Mouse (Mus musculus) limb, embryonic 12.5 days (tissue): ENCODE data around the gene Esyt1. TPM values are rescaled to one million over a fixed set of nuclear protein-coding genes. Genes with fewer than 3 reads are reported as not detected.

Source experiments
- ATAC-seq: fragments of 200-750 bp; cut with Nextera tagmentation; 2 replicates; pipeline ENCODE4 v1.8.0; 2017; ENCODE audit warnings: low read depth, moderate TSS enrichment; ENCODE audit not compliant: insufficient number of reproducible peaks, insufficient read depth, low FRiP score, low TSS enrichment
- H3K27ac ChIP-seq: fragments of 300-500 bp; sonication (generic); 2 replicates; pipeline ENCODE4 v1.5.1; 2016; ENCODE audit warnings: mild to moderate bottlenecking, moderate library complexity
- H3K27me3 ChIP-seq: fragments of 300-500 bp; sonication (generic); 2 replicates; pipeline ENCODE4 v1.6.1; 2016; ENCODE audit warnings: mild to moderate bottlenecking, moderate library complexity
- H3K36me3 ChIP-seq: fragments of 300-500 bp; sonication (generic); 2 replicates; pipeline ENCODE4 v1.6.1; 2016; ENCODE audit warnings: mild to moderate bottlenecking, moderate library complexity
- H3K4me1 ChIP-seq: fragments of 300-500 bp; sonication (generic); replicated peaks from 2 replicates; pipeline ENCODE4 v1.6.1; 2016
- H3K4me2 ChIP-seq: fragments of 300-500 bp; sonication (generic); 2 replicates; pipeline ENCODE4 v1.6.1; 2016; ENCODE audit warnings: mild to moderate bottlenecking, moderate library complexity
- H3K4me3 ChIP-seq: fragments of 300-500 bp; sonication (generic); replicated peaks from 2 replicates; pipeline ENCODE4 v1.5.1; 2016; ENCODE audit warnings: mild to moderate bottlenecking
- H3K9ac ChIP-seq: fragments of 300-500 bp; sonication (generic); replicated peaks from 2 replicates; pipeline ENCODE4 v1.6.1; 2016; ENCODE audit warnings: mild to moderate bottlenecking, moderate library complexity
- H3K9me3 ChIP-seq: fragments of 300-500 bp; sonication (generic); 2 replicates; pipeline ENCODE4 v1.6.1; 2016; ENCODE audit warnings: mild to moderate bottlenecking, moderate library complexity
- WGBS: fragments of 180-500 bp; shearing (Covaris S2); methylation state at CpG from one replicate; pipeline ENCODE4 v1.1.7; 2016; 5-methylcytosine and 5-hydroxymethylcytosine counted together
- polyA plus RNA-seq: library from polyadenylated mRNA; unstranded; fragments of >200 nt; fragmentation: Nextera tagmentation; extraction: Ambion mirVana; gene quantifications from 2 replicates; pipeline ENCODE4 v1.2.1, GENCODE M21; 2016

The Esyt1 gene
- polyA plus RNA-seq, 1 experiment from 2014 or later: 18.5 TPM

GRCm38 (mm10) chr10:128536266-128536940, 10.7 kb upstream of the Esyt1 start:
- peak overlapping the region; percentile 48 for H3K4me2 ChIP-seq
- peak overlapping the region; percentile 56; the same call in 1 of the 2 replicates for H3K27ac ChIP-seq
- H3K4me1 ChIP-seq: 0 out of 2 replicates have a peak, but pooled peaks cover 3% of the 10 kb centered on the region
- peak overlapping the region; percentile 13; the same call in 1 of the 2 replicates for H3K4me3 ChIP-seq
- no peaks in the 10 kb centered on the region for H3K27me3 ChIP-seq
- H3K36me3 ChIP-seq: peaks cover 5% of the 10 kb centered on the region; the same call in 1 of the 2 replicates
- no peaks in the 10 kb centered on the region for H3K9me3 ChIP-seq
- WGBS: 15% methylated on average over 18 of the region's 18 CpGs
- ATAC-seq: peak; percentile 78
- no peak overlapping the region for H3K9ac ChIP-seq

GRCm38 (mm10) chr10:128535624-128536265, 10.1 kb upstream of the Esyt1 start:
- Histone ChIP-seq H3K27me3 (no peaks in the 10 kb centered on the region), H3K4me1 (0 out of 2 replicates have a peak, but pooled peaks cover 3% of the 10 kb centered on the region), H3K36me3 (no peaks in the 10 kb centered on the region), H3K27ac (peak overlapping the region; percentile 26; the same call in 1 of the 2 replicates), H3K4me2 (peak overlapping the region; percentile 48), H3K4me3 (peak overlapping the region; percentile 13; the same call in 1 of the 2 replicates), H3K9me3 (no peaks in the 10 kb centered on the region), H3K9ac (no peak overlapping the region)
- WGBS: 76% methylated on average over 4 of the region's 4 CpGs
- peak; percentile 27; the same call in 1 of the 2 replicates for ATAC-seq

- Histone ChIP-seq H3K4me3 (no peak overlapping the region), H3K4me1 (0 out of 2 replicates have a peak, but pooled peaks cover 3% of the 10 kb centered on the region), H3K4me2 (no peak overlapping the region), H3K27me3 (no peaks in the 10 kb centered on the region), H3K36me3 (no peaks in the 10 kb centered on the region), H3K9ac (no peak overlapping the region), H3K27ac (no peak overlapping the region), H3K9me3 (no peaks in the 10 kb centered on the region)
- ATAC-seq: no peak
- WGBS: 77% methylated on average over 2 of the region's 2 CpGs
Observed at GRCm38 (mm10) chr10:128535206-128535605, 9.5 kb upstream of the Esyt1 start.

DNA sequence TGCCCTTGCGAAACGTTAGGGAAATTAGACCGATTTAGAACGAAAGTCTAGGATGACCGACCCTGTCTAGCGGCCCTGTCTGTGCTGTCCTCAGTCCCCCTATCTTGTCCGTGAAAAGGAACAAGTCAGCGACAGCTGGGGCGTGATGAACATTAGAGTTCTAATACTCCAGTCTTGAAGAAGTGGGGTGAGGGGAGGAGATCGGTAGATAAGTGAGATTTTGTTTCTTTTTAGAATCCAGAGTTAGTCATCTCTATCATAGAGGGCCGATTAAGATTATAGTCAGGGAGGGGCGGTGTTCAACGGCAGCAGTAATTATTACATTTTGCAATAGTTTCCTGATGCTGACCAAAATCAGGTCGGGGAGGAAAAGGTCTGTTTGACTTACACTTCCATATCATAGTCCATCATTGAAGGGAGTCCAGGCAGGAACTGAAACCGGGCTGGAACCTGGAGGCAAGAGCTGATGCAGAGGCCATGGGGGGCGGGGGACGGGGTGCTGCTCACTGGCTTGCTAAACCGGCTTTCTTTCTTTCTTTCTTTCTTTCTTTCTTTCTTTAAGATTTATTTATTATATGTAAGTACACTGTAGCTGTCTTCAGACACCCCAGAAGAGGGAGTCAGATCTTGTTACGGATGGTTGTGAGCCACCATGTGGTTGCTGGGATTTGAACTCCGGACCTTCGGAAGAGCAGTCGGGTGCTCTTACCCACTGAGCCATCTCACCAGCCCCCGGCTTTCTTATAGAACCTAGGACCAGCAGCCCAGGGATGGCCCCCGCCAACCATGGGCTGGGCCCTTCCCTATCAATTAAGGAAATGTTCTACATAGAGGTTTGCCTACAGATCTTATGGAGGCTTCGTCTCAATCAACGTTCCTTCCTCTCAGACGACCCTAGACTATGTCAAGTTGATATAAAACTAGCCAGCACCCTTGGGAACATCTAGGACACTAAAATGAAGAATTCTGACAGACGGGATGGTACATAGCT, 990 bp upstream of the Esyt1 start:
- H3K4me2 ChIP-seq: peak overlapping the region; percentile 99
- H3K27ac ChIP-seq: no peak overlapping the region

GRCm38 (mm10) chr10:128524732-128525662, 674 bp downstream of the Esyt1 start:
- H3K4me1 ChIP-seq: peaks cover 15% of the 10 kb centered on the region
- peak overlapping the region; percentile 78 for H3K4me3 ChIP-seq
- peak overlapping the region; percentile 71 for H3K9ac ChIP-seq
- peak overlapping the region; percentile 50; the same call in 1 of the 2 replicates for H3K27ac ChIP-seq
- peak overlapping the region; percentile 99 for H3K4me2 ChIP-seq
- H3K9me3 ChIP-seq: no peaks in the 10 kb centered on the region
- H3K27me3 ChIP-seq: peaks cover 64% of the 10 kb centered on the region
- ATAC-seq: peak; percentile 17; the same call in 1 of the 2 replicates
- WGBS: under 1% methylated on average over 58 of the region's 58 CpGs
- H3K36me3 ChIP-seq: peaks cover 16% of the 10 kb centered on the region; the same call in 1 of the 2 replicates

More for the DNA sequence above, 990 bp upstream of the Esyt1 start:
- Histone ChIP-seq H3K9ac (no peak overlapping the region), H3K4me3 (peak overlapping the region; percentile 78), H3K9me3 (no peaks in the 10 kb centered on the region), H3K4me1 (peaks cover 15% of the 10 kb centered on the region), H3K36me3 (no peaks in the 10 kb centered on the region), H3K27me3 (peaks cover 53% of the 10 kb centered on the region)
- ATAC-seq: no peak
- 34% methylated on average over 28 of the region's 28 CpGs for WGBS

DNA sequence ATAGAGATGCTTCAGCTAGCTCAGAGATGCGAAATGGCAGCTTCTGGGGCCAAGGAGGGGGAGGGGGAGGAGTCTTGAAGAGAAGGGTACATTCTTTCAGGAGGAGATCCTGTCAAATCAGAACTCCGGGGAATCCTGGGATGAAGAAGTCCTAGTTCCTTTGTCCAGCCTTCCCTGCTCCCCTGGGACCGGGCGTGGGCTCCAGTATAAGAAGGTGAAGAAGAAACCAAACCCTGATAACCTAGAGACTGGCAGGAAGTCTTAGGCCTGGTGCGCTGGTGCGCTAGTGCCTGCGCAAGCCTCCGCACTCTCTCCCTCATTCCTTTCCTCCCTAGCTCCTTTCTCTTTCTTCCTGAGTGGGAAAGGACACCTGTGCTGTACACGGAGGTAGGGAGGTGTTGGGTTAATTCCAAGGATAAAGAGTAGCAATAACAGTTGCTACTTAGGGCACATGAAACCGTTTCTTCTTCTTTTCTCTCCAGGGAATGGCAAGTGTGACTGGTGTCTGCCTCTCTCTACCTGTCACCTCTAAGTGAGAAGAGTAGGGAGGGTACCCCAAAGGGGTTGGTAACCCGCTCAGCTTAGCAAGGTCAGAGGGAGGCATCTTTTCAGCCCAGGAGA, 1.4 kb downstream of the Esyt1 start:
- H3K9ac ChIP-seq: peak overlapping the region; percentile 71
- H3K4me3 ChIP-seq: peak overlapping the region; percentile 78
- no peaks in the 10 kb centered on the region for H3K9me3 ChIP-seq
- H3K27ac ChIP-seq: no peak overlapping the region
- peaks cover 15% of the 10 kb centered on the region for H3K4me1 ChIP-seq
- WGBS: 9% methylated on average over 11 of the region's 11 CpGs
- peaks cover 65% of the 10 kb centered on the region for H3K27me3 ChIP-seq
- peak overlapping the region; percentile 99 for H3K4me2 ChIP-seq
- no peak for ATAC-seq
- H3K36me3 ChIP-seq: peaks cover 21% of the 10 kb centered on the region

GRCm38 (mm10) chr10:128522351-128522750, 3.3 kb downstream of the Esyt1 start:
- Histone ChIP-seq H3K36me3 (peaks cover 31% of the 10 kb centered on the region), H3K9me3 (no peaks in the 10 kb centered on the region), H3K4me3 (no peak overlapping the region), H3K4me2 (no peak overlapping the region), H3K4me1 (peaks cover 15% of the 10 kb centered on the region), H3K27me3 (peaks cover 72% of the 10 kb centered on the region), H3K9ac (no peak overlapping the region), H3K27ac (no peak overlapping the region)
- no peak for ATAC-seq
- 69% methylated on average over 6 of the region's 6 CpGs for WGBS

- Histone ChIP-seq H3K9me3 (no peaks in the 10 kb centered on the region), H3K4me2 (no peak overlapping the region), H3K36me3 (peaks cover 32% of the 10 kb centered on the region), H3K27ac (no peak overlapping the region), H3K4me3 (no peak overlapping the region), H3K27me3 (peaks cover 84% of the 10 kb centered on the region), H3K4me1 (peaks cover 16% of the 10 kb centered on the region), H3K9ac (no peak overlapping the region)
- no peak for ATAC-seq
- 84% methylated on average over 16 of the region's 16 CpGs for WGBS
Observed at GRCm38 (mm10) chr10:128520591-128520990, 5.1 kb downstream of the Esyt1 start.

GRCm38 (mm10) chr10:128518833-128519232, 6.8 kb downstream of the Esyt1 start:
- Histone ChIP-seq H3K4me3 (no peak overlapping the region), H3K27me3 (peaks cover 79% of the 10 kb centered on the region)

More at GRCm38 (mm10) chr10:128518833-128519232, 6.8 kb downstream of the Esyt1 start:
- peaks cover 6% of the 10 kb centered on the region for H3K4me1 ChIP-seq
- 69% methylated on average over 7 of the region's 7 CpGs for WGBS
- ATAC-seq: no peak
- H3K36me3 ChIP-seq: peaks cover 40% of the 10 kb centered on the region
- H3K27ac ChIP-seq: no peak overlapping the region
- no peaks in the 10 kb centered on the region for H3K9me3 ChIP-seq
- H3K9ac ChIP-seq: no peak overlapping the region
- no peak overlapping the region for H3K4me2 ChIP-seq
